Mouse (Mus musculus): ENCODE measurements around the gene Riox1. TPM values are rescaled to one million over a fixed set of nuclear protein-coding genes. Genes with fewer than 3 reads are reported as not detected.
"Not testable (repeated sequence)": the region's sequence is repeated elsewhere in the genome, so short reads cannot be mapped to it uniquely, and the experiment has no call there.

Riox1 gene
- polyA plus RNA-seq, 1 experiment from 2014 or later, result 18.3 TPM

DNA sequence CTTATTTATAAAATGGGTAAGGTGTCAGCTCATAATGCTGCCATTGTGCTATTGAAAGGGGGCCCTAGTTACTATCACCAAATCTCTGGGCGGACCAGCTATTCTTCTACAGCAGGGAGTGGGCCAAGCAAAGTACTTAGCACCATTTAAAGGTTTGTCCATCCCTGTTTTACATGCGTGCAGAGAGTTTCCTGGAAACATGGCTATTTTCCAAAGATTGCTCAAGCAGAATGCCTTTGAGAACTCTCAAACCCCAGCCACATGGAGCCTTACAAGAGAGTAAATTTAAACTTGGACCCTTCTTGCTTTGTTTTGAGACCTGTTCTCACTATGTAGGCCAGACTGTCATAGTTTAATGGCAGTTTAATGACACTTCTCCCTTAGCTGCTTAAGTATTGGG is 24.3 kb upstream of the Riox1 start:
- 61% methylated on average over 2 of the region's 2 CpGs for WGBS
- no peak overlapping the region for H3K9ac ChIP-seq
- H3K9me3 ChIP-seq, result no peaks in the 10 kb centered on the region
- H3K36me3 ChIP-seq, result no peaks in the 10 kb centered on the region
- H3K4me1 ChIP-seq (replicated peaks), result peaks cover 13% of the 10 kb centered on the region
- no peak overlapping the region for H3K4me3 ChIP-seq (replicated peaks)
- H3K27ac ChIP-seq, result no peak overlapping the region
- H3K27me3 ChIP-seq (replicated peaks), result no peaks in the 10 kb centered on the region
- ATAC-seq, result no peak
- H3K4me2 ChIP-seq (replicated peaks), result no peak overlapping the region

GRCm38 (mm10) chr12:83927747-83928146 is 22.7 kb upstream of the Riox1 start:
- Histone ChIP-seq H3K27me3 (replicated peaks) (no peaks in the 10 kb centered on the region), H3K4me2 (replicated peaks) (no peak overlapping the region), H3K9me3 (no peaks in the 10 kb centered on the region), H3K4me1 (replicated peaks) (peaks cover 13% of the 10 kb centered on the region), H3K4me3 (replicated peaks) (no peak overlapping the region), H3K27ac (no peak overlapping the region), H3K36me3 (no peaks in the 10 kb centered on the region), H3K9ac (no peak overlapping the region)
- no peak for ATAC-seq
- WGBS, result 77% methylated on average over 4 of the region's 4 CpGs

GRCm38 (mm10) chr12:83929186-83929804 is 21.1 kb upstream of the Riox1 start:
- Histone ChIP-seq H3K4me3 (replicated peaks) (no peak overlapping the region), H3K9me3 (no peaks in the 10 kb centered on the region), H3K27ac (no peak overlapping the region), H3K36me3 (no peaks in the 10 kb centered on the region), H3K9ac (no peak overlapping the region), H3K4me2 (replicated peaks) (no peak overlapping the region), H3K27me3 (replicated peaks) (no peaks in the 10 kb centered on the region), H3K4me1 (replicated peaks) (peaks cover 7% of the 10 kb centered on the region)
- no peak for ATAC-seq
- WGBS, result 39% methylated on average over 2 of the region's 2 CpGs

DNA sequence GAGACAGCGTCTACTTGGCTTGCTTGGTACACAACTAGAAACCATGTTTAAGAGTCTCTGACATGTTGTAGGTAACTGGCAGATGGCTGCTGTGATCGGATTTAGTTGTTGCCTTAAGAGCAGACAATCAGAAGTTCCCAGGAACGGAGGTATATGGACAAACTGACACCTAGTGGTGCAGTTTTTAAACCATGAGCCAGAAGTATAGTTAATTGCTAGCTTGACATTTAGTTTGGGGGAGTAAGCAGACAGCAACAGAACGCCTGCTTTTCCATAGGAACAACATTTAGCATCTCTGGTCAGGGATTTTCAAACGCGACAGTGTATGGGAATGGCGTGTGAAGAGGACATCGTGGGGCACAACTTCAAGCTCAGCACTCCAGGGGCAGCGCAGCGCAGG is 12.8 kb upstream of the Riox1 start:
- Histone ChIP-seq H3K27ac (no peak overlapping the region), H3K27me3 (replicated peaks) (no peaks in the 10 kb centered on the region), H3K4me3 (replicated peaks) (no peak overlapping the region), H3K36me3 (no peaks in the 10 kb centered on the region), H3K9me3 (no peaks in the 10 kb centered on the region), H3K4me1 (replicated peaks) (no peaks in the 10 kb centered on the region), H3K4me2 (replicated peaks) (no peak overlapping the region), H3K9ac (no peak overlapping the region)
- WGBS, result 64% methylated on average over 10 of the region's 10 CpGs
- no peak for ATAC-seq

DNA sequence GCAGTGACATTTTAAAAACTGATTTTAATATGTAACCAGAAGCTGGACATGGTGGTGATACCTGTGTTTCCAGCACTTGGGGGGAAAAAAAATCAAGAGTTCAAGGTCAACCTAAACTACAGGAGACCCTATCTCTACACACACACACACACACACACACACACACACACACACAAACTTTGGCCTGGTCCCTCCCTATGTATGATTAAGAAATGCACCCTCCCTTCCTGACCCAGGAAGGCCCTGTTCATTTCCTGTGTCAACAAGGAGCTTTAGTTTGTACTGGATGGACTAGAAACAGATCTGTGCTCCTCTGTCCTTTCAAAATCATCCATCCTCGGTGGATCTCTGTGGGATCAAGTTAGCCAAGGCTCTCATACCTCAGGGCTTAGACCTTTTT is 11.8 kb upstream of the Riox1 start:
- H3K27me3 ChIP-seq (replicated peaks); ATAC-seq: not testable (repeated sequence)
- WGBS, result 20% methylated on average over 1 of the region's 1 CpGs

GRCm38 (mm10) chr12:83939332-83939731 is 11.1 kb upstream of the Riox1 start:
- Histone ChIP-seq H3K36me3 (no peaks in the 10 kb centered on the region), H3K9me3 (no peaks in the 10 kb centered on the region), H3K4me1 (replicated peaks) (no peaks in the 10 kb centered on the region), H3K9ac (no peak overlapping the region), H3K4me2 (replicated peaks) (no peak overlapping the region), H3K27me3 (replicated peaks) (no peaks in the 10 kb centered on the region), H3K27ac (no peak overlapping the region), H3K4me3 (replicated peaks) (no peak overlapping the region)
- 73% methylated on average over 2 of the region's 2 CpGs for WGBS
- no peak for ATAC-seq

More for the DNA sequence above, 11.8 kb upstream of the Riox1 start:
- H3K4me2 ChIP-seq (replicated peaks); H3K4me1 ChIP-seq (replicated peaks); H3K36me3 ChIP-seq; H3K9me3 ChIP-seq; H3K9ac ChIP-seq; H3K27ac ChIP-seq; H3K4me3 ChIP-seq (replicated peaks): not testable (repeated sequence)

- no peak overlapping the region for H3K27ac ChIP-seq
- 74% methylated on average over 4 of the region's 4 CpGs for WGBS
- H3K36me3 ChIP-seq, result no peaks in the 10 kb centered on the region
- no peak overlapping the region for H3K4me2 ChIP-seq (replicated peaks)
- H3K27me3 ChIP-seq (replicated peaks), result no peaks in the 10 kb centered on the region
- no peak overlapping the region for H3K9ac ChIP-seq
- no peak for ATAC-seq
- H3K9me3 ChIP-seq, result no peaks in the 10 kb centered on the region
- H3K4me1 ChIP-seq (replicated peaks), result no peaks in the 10 kb centered on the region
- no peak overlapping the region for H3K4me3 ChIP-seq (replicated peaks)
These were observed 10.4 kb upstream of the Riox1 start for GRCm38 (mm10) chr12:83940031-83940430.

- H3K27ac ChIP-seq, result no peak overlapping the region
- no peaks in the 10 kb centered on the region for H3K4me1 ChIP-seq (replicated peaks)
- H3K4me3 ChIP-seq (replicated peaks), result no peak overlapping the region
- no peaks in the 10 kb centered on the region for H3K9me3 ChIP-seq
- no peak overlapping the region for H3K4me2 ChIP-seq (replicated peaks)
- H3K9ac ChIP-seq, result no peak overlapping the region
- 63% methylated on average over 3 of the region's 3 CpGs for WGBS
- H3K27me3 ChIP-seq (replicated peaks), result no peaks in the 10 kb centered on the region
- ATAC-seq, result no peak
- H3K36me3 ChIP-seq, result no peaks in the 10 kb centered on the region
These were observed 8.5 kb upstream of the Riox1 start for GRCm38 (mm10) chr12:83941938-83942337.

DNA sequence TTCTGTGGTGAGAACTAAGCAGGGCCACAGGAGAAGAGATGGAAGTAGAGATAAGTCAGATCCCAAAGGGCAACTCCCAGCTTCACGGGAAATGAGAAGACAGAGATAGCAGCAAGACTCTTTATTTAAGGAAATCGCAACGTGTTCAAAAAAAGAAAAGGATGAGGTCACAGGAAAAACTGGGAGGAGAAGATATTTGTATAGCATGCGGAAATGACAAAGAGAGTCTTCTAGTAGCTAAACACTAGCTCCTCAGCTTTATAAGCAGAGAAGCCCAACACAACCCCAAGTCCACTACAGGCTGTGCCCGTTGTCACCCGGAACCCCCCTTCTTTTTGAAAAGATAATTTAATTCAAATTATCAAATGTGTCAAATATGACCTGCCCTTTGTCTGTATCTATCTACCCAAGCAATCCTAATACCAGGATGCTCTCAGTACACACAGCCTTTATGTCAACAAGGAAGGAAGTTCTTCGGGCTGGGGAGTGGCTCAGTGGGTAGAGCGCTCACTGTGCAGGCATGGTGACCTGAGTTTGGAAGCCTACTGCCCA is 3.1 kb upstream of the Riox1 start:
- 78% methylated on average over 8 of the region's 8 CpGs for WGBS
- ATAC-seq, result no peak
- H3K9me3 ChIP-seq, result no peaks in the 10 kb centered on the region
- no peaks in the 10 kb centered on the region for H3K36me3 ChIP-seq
- H3K4me3 ChIP-seq (replicated peaks), result no peak overlapping the region
- no peak overlapping the region for H3K4me2 ChIP-seq (replicated peaks)
- peaks cover 16% of the 10 kb centered on the region for H3K4me1 ChIP-seq (replicated peaks)
- no peaks in the 10 kb centered on the region for H3K27me3 ChIP-seq (replicated peaks)
- no peak overlapping the region for H3K9ac ChIP-seq
- H3K27ac ChIP-seq, result no peak overlapping the region

DNA sequence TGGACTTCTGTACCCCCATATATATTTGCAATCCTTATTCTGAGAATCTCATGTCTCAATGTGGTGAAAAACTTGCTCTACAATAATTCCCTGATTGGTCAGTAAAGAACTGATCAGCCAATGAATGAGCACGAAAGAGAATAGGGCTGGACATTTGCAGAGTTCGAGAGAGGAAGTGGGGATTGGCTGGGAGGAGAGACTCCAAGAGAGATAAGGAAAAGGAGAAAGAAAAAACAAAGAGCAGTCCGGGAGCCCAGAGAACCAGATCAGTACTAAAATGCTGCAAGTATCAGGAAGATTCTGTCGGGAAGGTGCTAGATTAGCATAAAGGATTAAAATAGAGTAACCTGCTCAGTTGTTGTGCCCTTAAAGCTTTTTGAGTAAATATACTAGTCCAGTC is 1.4 kb upstream of the Riox1 start:
- no peak for ATAC-seq
- no peaks in the 10 kb centered on the region for H3K9me3 ChIP-seq
- no peak overlapping the region for H3K4me2 ChIP-seq (replicated peaks)
- WGBS, result 67% methylated on average over 4 of the region's 4 CpGs
- peaks cover 20% of the 10 kb centered on the region for H3K4me1 ChIP-seq (replicated peaks)
- no peak overlapping the region for H3K4me3 ChIP-seq (replicated peaks)
- no peak overlapping the region for H3K9ac ChIP-seq
- no peaks in the 10 kb centered on the region for H3K36me3 ChIP-seq
- H3K27ac ChIP-seq, result no peak overlapping the region
- no peaks in the 10 kb centered on the region for H3K27me3 ChIP-seq (replicated peaks)

DNA sequence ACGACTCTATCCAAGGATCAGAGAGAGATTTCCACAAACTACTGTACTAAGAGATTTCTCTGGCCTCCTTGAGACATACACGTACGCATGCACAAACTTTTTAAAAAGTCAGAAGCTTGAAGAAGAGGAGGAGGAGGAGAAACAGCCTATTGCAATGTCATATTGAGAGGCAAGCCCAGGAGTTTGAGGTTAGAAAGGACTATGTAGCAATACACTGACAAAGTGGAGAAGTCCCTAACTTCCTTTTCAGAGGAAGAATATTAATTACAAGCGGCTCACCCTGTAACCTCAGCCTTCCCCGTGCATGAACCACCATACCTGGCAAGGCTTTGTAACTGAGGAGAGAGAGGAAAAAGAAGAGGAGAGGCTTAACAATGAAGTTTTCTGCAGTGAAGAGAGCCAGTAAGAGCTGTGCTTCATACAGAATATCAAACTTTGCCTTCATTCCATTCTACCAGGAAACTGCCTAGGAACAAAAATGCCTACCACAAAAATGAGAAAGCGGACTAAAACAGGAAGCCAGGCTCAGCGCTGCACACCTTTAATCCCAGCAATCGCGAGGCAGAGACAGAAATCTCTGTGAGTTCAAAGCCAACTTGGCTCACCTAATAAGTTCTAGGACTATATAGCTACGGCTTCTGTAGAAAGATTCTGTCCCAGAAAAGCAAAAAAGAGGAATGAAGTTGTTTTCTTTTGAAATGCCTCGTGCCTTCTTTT is 474 bp upstream of the Riox1 start:
- no peaks in the 10 kb centered on the region for H3K27me3 ChIP-seq (replicated peaks)
- H3K36me3 ChIP-seq, result no peaks in the 10 kb centered on the region
- H3K4me3 ChIP-seq (replicated peaks), result peak overlapping the region; percentile 93
- H3K9me3 ChIP-seq, result no peaks in the 10 kb centered on the region
- peak overlapping the region; percentile 94 for H3K4me2 ChIP-seq (replicated peaks)
- peak overlapping the region; percentile 90 for H3K9ac ChIP-seq
- peaks cover 20% of the 10 kb centered on the region for H3K4me1 ChIP-seq (replicated peaks)
- H3K27ac ChIP-seq, result no peak overlapping the region
- WGBS, result 25% methylated on average over 11 of the region's 11 CpGs
- ATAC-seq, result 0 out of 2 replicates have a peak, but pooled peaks have one; percentile 10

DNA sequence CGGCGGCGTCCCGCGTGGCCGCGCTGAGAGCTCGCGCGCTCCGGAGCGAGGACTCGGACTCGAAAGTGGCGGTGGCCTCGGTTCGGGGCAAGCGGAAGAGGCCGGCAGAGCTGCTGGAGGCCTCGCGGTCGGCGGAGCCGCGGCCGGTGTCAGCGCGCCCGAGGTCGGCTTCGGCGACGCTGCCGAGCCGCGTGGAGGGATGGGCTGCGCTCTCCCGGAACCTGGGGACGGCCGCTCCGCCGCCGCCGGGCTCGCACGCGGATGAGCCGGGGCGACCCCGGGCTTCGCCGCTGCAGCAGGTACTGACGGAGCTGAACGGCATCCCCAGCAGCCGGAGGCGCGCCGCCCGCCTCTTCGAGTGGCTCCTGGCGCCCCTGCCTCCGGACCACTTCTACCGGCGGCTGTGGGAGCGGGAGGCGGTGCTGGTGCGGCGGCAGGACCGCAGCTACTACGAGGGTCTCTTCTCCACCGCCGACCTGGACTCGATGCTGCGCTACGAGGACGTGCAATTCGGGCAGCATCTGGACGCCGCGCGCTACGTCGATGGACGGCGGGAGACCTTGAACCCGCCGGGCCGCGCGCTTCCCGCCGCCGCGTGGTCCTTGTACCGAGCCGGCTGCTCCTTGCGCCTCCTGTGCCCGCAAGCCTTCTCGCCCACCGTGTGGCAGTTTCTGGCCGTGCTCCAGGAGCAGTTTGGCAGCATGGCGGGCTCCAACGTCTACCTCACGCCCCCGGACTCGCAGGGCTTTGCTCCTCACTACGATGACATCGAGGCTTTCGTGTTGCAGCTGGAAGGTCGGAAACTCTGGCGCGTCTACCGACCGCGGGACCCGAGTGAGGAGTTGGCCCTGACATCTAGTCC is 663 bp downstream of the Riox1 start:
- H3K4me2 ChIP-seq (replicated peaks), result peak overlapping the region; percentile 94
- under 1% methylated on average over 116 of the region's 116 CpGs for WGBS
- peak; percentile 68 for ATAC-seq
- H3K9ac ChIP-seq, result peak overlapping the region; percentile 90
- H3K27ac ChIP-seq, result peak overlapping the region; percentile 86
- no peaks in the 10 kb centered on the region for H3K9me3 ChIP-seq
- no peaks in the 10 kb centered on the region for H3K27me3 ChIP-seq (replicated peaks)
- peaks cover 20% of the 10 kb centered on the region for H3K4me1 ChIP-seq (replicated peaks)
- peak overlapping the region; percentile 93 for H3K4me3 ChIP-seq (replicated peaks)
- H3K36me3 ChIP-seq, result no peaks in the 10 kb centered on the region
